Comparison of ENCODE assay signal across 23 mouse cellular contexts in genomic region chr5:150229086-150229485, GRCm38 (mm10).
"Had no signal": no experiment of that assay in that cellular context is flagged by ENCODE, and none has a peak within 500 bp of the region (broad histone marks: within the 10 kb centered on the region; RNA-seq: fewer than 3 reads in every experiment).

No protein-coding gene starts in this region.

- H3K4me3 ChIP-seq: heart, embryonic 10.5 days; heart, embryonic 12.5 days; hindbrain, embryonic 13.5 days; hindbrain, embryonic 15.5 days; kidney, embryonic 15.5 days; limb, embryonic 13.5 days; limb, embryonic 15.5 days; liver, embryonic 12.5 days had no signal

- H3K36me3 ChIP-seq: heart, embryonic 10.5 days; heart, embryonic 12.5 days; hindbrain, embryonic 13.5 days; hindbrain, embryonic 15.5 days; kidney, embryonic 15.5 days; limb, embryonic 13.5 days; limb, embryonic 15.5 days; liver, embryonic 12.5 days had no signal

- H3K4me2 ChIP-seq: heart, embryonic 12.5 days; hindbrain, embryonic 13.5 days; hindbrain, embryonic 15.5 days; kidney, embryonic 15.5 days; limb, embryonic 13.5 days; limb, embryonic 15.5 days; liver, embryonic 12.5 days had no signal

- H3K27me3 ChIP-seq: heart, embryonic 12.5 days; hindbrain, embryonic 13.5 days; hindbrain, embryonic 15.5 days; kidney, embryonic 15.5 days; limb, embryonic 13.5 days; limb, embryonic 15.5 days; liver, embryonic 12.5 days had no signal

- H3K4me1 ChIP-seq: hindbrain, embryonic 13.5 days; limb, embryonic 13.5 days had no signal

- H3K27ac ChIP-seq: heart, embryonic 10.5 days; hindbrain, embryonic 13.5 days; hindbrain, embryonic 15.5 days; hindbrain, postnatal 0 days; kidney, embryonic 15.5 days; kidney, postnatal 0 days; limb, embryonic 13.5 days; limb, embryonic 15.5 days; liver, embryonic 12.5 days; liver, embryonic 14.5 days had no signal

- H3K9me3 ChIP-seq: heart, embryonic 10.5 days; hindbrain, embryonic 13.5 days; hindbrain, embryonic 15.5 days; kidney, embryonic 15.5 days had no signal

- ATAC-seq: hindbrain, postnatal 0 days; intestine, embryonic 16.5 days; liver, embryonic 12.5 days had no signal

- H3K9ac ChIP-seq: heart, embryonic 12.5 days; hindbrain, embryonic 13.5 days; hindbrain, embryonic 15.5 days; kidney, embryonic 15.5 days; limb, embryonic 13.5 days; limb, embryonic 15.5 days; liver, embryonic 12.5 days; liver, embryonic 14.5 days had no signal

- DNase-seq: gastrocnemius, postnatal 14 days; gastrocnemius, postnatal 36 days; heart, adult 18-20 months; heart, postnatal 10 days; kidney, adult 11 months; kidney, adult 2 months; kidney, adult 9 months; kidney, postnatal 14 days; kidney, postnatal 36 days; layer of hippocampus, postnatal 36 days; left cerebral cortex, postnatal 4 days had no signal
